Mouse (Mus musculus) thymus, adult 2 months (tissue): ENCODE measurements around the gene Stab1. TPM values are rescaled to one million over a fixed set of nuclear protein-coding genes. Genes with fewer than 3 reads are reported as not detected.

Experiments used
- DNase-seq: peaks from one replicate; pipeline ENCODE4 v3.0.0; 2021
- H3K27ac ChIP-seq: fragments of 200-500 bp; 2 replicates; pipeline ENCODE4 v1.5.1; 2012; ENCODE audit warnings: low read length, control low read depth; ENCODE audit not compliant: control insufficient read depth, insufficient read depth
- H3K27me3 ChIP-seq: fragments of 200-500 bp; 2 replicates; pipeline ENCODE4 v1.6.1; 2012; ENCODE audit warnings: mild to moderate bottlenecking, low read length, moderate library complexity, mixed read lengths; ENCODE audit not compliant: control insufficient read depth, insufficient read depth
- H3K36me3 ChIP-seq: fragments of 200-500 bp; 2 replicates; pipeline ENCODE4 v1.6.1; 2012; ENCODE audit warnings: mild to moderate bottlenecking, low read length, moderate library complexity; ENCODE audit not compliant: control insufficient read depth, insufficient read depth
- H3K4me1 ChIP-seq: fragments of 200-500 bp; replicated peaks from 2 replicates; pipeline ENCODE4 v1.6.1; 2012; ENCODE audit warnings: low read length; ENCODE audit not compliant: control insufficient read depth, insufficient read depth
- H3K4me3 ChIP-seq: fragments of 200-500 bp; 2 replicates; pipeline ENCODE4 v1.5.1; 2012; ENCODE audit warnings: mild to moderate bottlenecking, low read length, control low read depth, moderate library complexity; ENCODE audit not compliant: control insufficient read depth, insufficient read depth
- CTCF ChIP-seq: fragments of 200-500 bp; IDR thresholded peaks from 2 replicates; pipeline ENCODE4 v1.5.1; 2012; ENCODE audit warnings: mild to moderate bottlenecking, control low read depth, low read length, moderate library complexity, borderline replicate concordance; ENCODE audit not compliant: control insufficient read depth, poor library complexity, insufficient read depth; ENCODE audit errors: extremely low read depth
- POLR2A ChIP-seq: fragments of 200-500 bp; IDR thresholded peaks from 2 replicates; pipeline ENCODE4 v1.6.1; 2012; ENCODE audit warnings: mild to moderate bottlenecking, low read length, control low read depth, moderate library complexity; ENCODE audit not compliant: control insufficient read depth, poor library complexity, insufficient read depth; ENCODE audit errors: extremely low read depth
- WGBS: fragments of 180-500 bp; shearing (Covaris S2); methylation state at CpG from one replicate; pipeline ENCODE4 v1.1.7; 2018; 5-methylcytosine and 5-hydroxymethylcytosine counted together
- polyA plus RNA-seq: library from polyadenylated mRNA; depleted of rRNA; stranded (reverse); fragments of >200 nt; gene quantifications from 2 replicates; pipeline ENCODE4 v1.2.3, GENCODE M21; 2012

The Stab1 gene
- polyA plus RNA-seq, 1 experiment, result 26.7 TPM

DNA sequence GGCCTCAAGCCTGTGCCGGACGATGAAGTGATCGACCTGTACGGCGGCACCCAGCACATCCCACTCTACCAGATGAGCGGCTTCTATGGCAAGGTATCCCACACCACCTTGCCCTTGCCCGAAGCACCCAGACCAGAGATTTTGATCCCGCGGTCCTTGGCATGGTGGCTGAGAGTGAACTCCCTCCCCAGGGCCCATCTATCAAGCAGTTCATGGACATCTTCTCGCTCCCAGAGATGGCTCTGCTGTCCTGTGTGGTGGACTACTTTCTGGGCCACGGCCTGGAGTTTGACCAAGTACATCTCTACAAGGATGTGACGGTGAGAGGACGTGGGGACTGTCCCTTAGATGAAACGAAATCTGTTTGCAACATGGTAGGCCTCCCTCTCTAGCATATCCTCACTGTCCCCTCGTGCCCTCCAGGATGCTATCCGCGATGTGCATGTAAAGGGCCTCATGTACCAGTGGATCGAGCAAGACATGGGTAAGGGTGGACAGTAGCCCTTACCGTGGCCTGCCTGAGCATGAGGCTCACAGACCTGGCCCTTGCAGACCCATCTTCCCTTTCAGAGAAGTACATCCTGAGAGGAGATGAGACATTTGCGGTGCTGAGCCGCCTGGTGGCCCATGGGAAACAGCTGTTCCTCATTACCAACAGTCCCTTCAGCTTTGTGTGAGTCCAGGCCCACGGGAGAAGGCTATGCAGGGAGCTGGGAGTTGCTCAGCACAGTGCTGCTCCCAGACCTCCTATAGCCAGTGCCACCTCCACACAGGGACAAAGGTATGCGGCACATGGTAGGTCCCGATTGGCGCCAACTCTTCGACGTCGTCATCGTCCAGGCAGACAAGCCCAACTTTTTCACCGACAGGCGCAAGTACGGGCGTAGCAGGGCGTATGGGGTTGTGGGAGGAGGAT lies 32.7 kb downstream of the Stab1 start:
- TF ChIP-seq POLR2A, result no peak
- no peak for TF ChIP-seq CTCF
- H3K36me3 ChIP-seq, result no peaks in the 10 kb centered on the region; the same call in 1 of the 2 replicates
- no peaks in the 10 kb centered on the region for H3K27me3 ChIP-seq
- no peak overlapping the region for H3K27ac ChIP-seq
- 98% methylated on average over 34 of the region's 34 CpGs for WGBS
- no peak overlapping the region for H3K4me3 ChIP-seq
- peaks cover 3% of the 10 kb centered on the region for H3K4me1 ChIP-seq
- no peak for DNase-seq

DNA sequence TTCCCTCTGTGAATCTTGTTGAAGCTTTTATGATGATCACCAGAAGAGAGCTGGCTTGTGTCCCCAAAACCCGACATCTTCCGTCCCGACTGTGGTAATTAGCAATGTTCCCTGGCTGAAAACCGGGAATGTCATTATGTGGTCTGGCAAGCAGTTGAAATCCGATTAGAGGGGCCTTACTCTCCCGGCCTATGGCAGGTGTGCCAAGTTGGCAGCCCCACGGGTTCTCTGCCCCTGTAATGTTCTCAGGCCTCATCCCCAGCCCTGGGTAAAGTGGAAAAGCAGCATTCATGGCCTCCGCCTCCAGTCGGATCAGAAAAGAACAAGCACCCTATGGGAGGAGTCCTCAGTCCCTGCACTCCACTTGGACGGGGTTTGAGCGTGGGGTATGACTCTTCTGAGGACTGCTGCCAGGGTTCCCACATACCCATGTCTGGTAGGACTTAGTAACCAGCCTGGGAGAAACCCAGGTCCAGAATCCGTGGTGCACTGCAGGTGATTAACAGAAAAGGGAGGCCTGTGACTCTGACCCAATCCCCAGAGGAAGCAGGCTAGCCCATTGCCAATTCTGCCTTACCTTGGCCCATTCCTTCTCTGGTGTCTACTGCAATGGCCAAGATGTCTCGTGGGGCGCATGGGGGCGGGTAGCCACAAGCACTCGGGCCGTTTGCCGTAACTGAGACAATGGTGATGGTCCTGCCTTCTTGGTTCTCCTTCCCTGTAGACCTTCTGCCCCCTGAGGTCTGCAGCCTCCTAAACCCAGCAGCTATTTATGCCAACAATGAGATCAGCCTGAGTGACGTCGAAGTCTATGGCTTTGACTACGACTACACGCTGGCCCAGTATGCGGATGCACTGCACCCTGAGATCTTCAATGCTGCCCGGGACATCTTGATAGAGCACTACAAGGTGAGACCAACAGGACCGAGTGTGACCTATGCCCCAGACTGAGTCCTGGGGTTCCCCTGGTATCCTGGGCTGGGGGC lies 34.1 kb downstream of the Stab1 start:
- 95% methylated on average over 25 of the region's 25 CpGs for WGBS
- Histone ChIP-seq H3K4me3 (no peak overlapping the region), H3K27ac (no peak overlapping the region), H3K36me3 (no peaks in the 10 kb centered on the region; the same call in 1 of the 2 replicates), H3K27me3 (no peaks in the 10 kb centered on the region), H3K4me1 (peaks cover 7% of the 10 kb centered on the region)
- TF ChIP-seq CTCF (no peak), POLR2A (no peak)
- no peak for DNase-seq

DNA sequence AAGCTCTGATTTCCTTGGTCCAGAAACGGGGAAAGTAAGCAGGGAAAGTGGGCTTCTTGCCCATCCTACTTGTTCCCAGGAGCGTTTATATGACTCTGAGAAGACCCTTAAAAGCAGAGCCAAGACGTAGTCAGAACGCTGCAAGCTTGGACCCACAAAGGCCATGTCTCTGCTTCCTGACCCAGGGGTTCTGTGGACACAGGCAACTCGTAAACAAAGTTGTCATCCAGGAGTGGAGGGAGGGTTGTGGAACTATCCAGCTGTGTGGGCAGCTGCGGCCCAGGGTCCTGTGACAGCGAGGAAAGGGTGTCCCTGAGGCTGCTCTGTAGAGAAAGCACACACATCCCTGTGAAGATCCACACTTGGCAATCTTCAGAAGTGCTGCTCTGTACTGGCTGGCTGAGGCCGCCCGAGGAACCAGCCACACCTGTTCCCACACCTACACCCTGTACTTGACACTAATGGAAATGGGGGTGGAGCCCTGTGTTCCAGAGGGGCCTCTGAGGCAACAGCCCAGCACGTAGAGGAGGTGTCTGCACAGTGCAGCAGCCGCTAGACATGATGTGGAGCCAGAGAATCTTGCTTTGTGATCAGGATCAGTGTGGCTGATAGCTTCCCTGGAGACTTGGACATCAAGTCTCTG lies 35.3 kb downstream of the Stab1 start:
- TF ChIP-seq CTCF, result no peak
- TF ChIP-seq POLR2A, result no peak
- Histone ChIP-seq H3K27ac (no peak overlapping the region), H3K4me3 (no peak overlapping the region)

DNA sequence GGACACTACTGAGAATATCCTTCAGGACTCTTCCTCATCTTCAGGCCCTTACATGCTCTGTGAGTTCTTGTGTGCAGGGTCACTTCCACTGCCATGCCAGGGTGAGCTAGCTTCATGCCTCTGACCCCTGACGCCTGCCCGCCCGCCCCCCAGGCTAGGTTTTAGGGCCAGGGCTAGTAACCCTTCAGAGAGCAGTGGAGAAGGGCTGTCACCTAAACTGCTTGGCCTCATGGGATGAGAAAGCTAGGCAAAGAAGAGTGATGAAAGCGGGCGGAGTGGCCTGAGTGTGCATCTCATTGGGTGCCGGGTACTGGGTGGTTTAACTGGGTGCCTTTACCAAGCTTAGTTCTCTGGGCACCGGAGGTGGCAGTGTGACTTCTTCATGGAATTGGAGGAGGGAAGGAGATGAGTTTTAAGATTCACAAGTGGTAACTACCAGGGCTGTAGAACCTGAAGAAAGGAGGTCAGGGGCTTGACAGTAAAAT lies 35.9 kb downstream of the Stab1 start:
- H3K4me1 ChIP-seq, result peaks cover 7% of the 10 kb centered on the region
- TF ChIP-seq CTCF, result no peak
- TF ChIP-seq POLR2A, result no peak
- no peaks in the 10 kb centered on the region for H3K27me3 ChIP-seq
- H3K27ac ChIP-seq, result no peak overlapping the region
- DNase-seq, result no peak
- WGBS, result 98% methylated on average over 7 of the region's 7 CpGs
- no peak overlapping the region for H3K4me3 ChIP-seq
- H3K36me3 ChIP-seq, result no peaks in the 10 kb centered on the region; the same call in 1 of the 2 replicates

More for the DNA sequence above, 35.3 kb downstream of the Stab1 start:
- peaks cover 7% of the 10 kb centered on the region for H3K4me1 ChIP-seq
- 89% methylated on average over 11 of the region's 11 CpGs for WGBS
- DNase-seq, result no peak
- no peaks in the 10 kb centered on the region; the same call in 1 of the 2 replicates for H3K36me3 ChIP-seq
- H3K27me3 ChIP-seq, result no peaks in the 10 kb centered on the region

DNA sequence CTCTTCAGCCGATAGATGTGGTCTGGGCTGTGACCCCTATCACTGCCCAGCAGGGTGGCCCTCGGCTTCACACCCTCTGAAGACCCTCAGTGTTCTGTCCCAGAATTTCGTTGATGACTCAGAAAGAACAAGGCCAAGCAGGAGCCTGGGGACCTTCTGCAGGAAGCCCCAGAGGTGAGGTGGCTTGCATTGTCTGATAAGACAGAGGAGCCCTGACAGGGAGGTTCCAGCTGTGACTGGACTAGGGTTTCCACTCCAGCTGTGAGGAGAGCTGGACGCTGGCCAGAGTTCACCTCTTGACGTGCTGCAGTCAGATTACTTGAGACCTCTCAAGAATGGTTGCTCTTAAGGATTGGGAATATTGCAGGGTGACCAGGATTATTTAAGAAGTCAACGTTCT lies 36.4 kb downstream of the Stab1 start:
- no peak overlapping the region for H3K27ac ChIP-seq
- no peaks in the 10 kb centered on the region for H3K27me3 ChIP-seq
- WGBS, result 68% methylated on average over 6 of the region's 6 CpGs
- H3K36me3 ChIP-seq, result no peaks in the 10 kb centered on the region; the same call in 1 of the 2 replicates
- peaks cover 7% of the 10 kb centered on the region for H3K4me1 ChIP-seq
- H3K4me3 ChIP-seq, result no peak overlapping the region
- TF ChIP-seq POLR2A (no peak), CTCF (no peak)
- no peak for DNase-seq
